Mouse (Mus musculus): ENCODE results near the gene Rad17.

Rad17 gene

GRCm38 (mm10) chr13:100568359-100568758 lies 82.5 kb downstream of the Rad17 start:
- no peak for DNase-seq (ENCODE audit: low spot score)

All from testis, postnatal 10 days (tissue).